Mouse (Mus musculus) spleen, postnatal 4 days (tissue): ENCODE data around the gene Sipa1l3.

Experiments used
- DNase-seq, 2 experiments: peaks; one replicate each; pipeline ENCODE4 v3.0.0; 2022; ENCODE audit warnings: low spot score in 2 of 2

The Sipa1l3 gene

GRCm38 (mm10) chr7:29505337-29506318 is 12.8 kb downstream of the Sipa1l3 start:
- no peak for DNase-seq

- DNase-seq, result no peak
These were observed 13.7 kb downstream of the Sipa1l3 start for GRCm38 (mm10) chr7:29504683-29505290.

GRCm38 (mm10) chr7:29503616-29504015 is 14.8 kb downstream of the Sipa1l3 start:
- no peak for DNase-seq

- no peak for DNase-seq
These were observed 17.2 kb downstream of the Sipa1l3 start for GRCm38 (mm10) chr7:29501214-29501613.

GRCm38 (mm10) chr7:29499071-29499470 is 19.4 kb downstream of the Sipa1l3 start:
- DNase-seq, result no peak

GRCm38 (mm10) chr7:29496953-29497590 is 21.4 kb downstream of the Sipa1l3 start:
- no peak for DNase-seq

- no peak for DNase-seq
These were observed 22.1 kb downstream of the Sipa1l3 start for GRCm38 (mm10) chr7:29496332-29496731.

- DNase-seq, result no peak
These were observed 22.6 kb downstream of the Sipa1l3 start for GRCm38 (mm10) chr7:29495880-29496279.

GRCm38 (mm10) chr7:29494854-29495253 is 23.6 kb downstream of the Sipa1l3 start:
- no peak for DNase-seq

- no peak for DNase-seq
These were observed 24.4 kb downstream of the Sipa1l3 start for GRCm38 (mm10) chr7:29494015-29494414.

GRCm38 (mm10) chr7:29492992-29493391 is 25.4 kb downstream of the Sipa1l3 start:
- DNase-seq, result no peak

- no peak for DNase-seq
These were observed 26.6 kb downstream of the Sipa1l3 start for GRCm38 (mm10) chr7:29491861-29492260.

GRCm38 (mm10) chr7:29491471-29491755 is 27.0 kb downstream of the Sipa1l3 start:
- no peak for DNase-seq

- no peak for DNase-seq
These were observed 27.6 kb downstream of the Sipa1l3 start for GRCm38 (mm10) chr7:29490704-29491470.

GRCm38 (mm10) chr7:29489851-29490250 is 28.6 kb downstream of the Sipa1l3 start:
- no peak for DNase-seq

GRCm38 (mm10) chr7:29489364-29489763 is 29.1 kb downstream of the Sipa1l3 start:
- DNase-seq, result no peak

- no peak for DNase-seq
These were observed 31.7 kb downstream of the Sipa1l3 start for GRCm38 (mm10) chr7:29486753-29487152.

- DNase-seq, result no peak
These were observed 32.7 kb downstream of the Sipa1l3 start for GRCm38 (mm10) chr7:29485721-29486120.

GRCm38 (mm10) chr7:29483556-29483955 is 34.9 kb downstream of the Sipa1l3 start:
- DNase-seq, result no peak

GRCm38 (mm10) chr7:29481345-29482155 is 36.9 kb downstream of the Sipa1l3 start:
- DNase-seq, result no peak
